Mouse (Mus musculus) T-helper 1 cell (primary cell): ENCODE results near the gene Car5a.

Source experiments
- in situ Hi-C: fragments of 300-600 bp; cut with MboI, MseI; formaldehyde crosslinking; loops from one replicate; pipeline ENCODE4 v1.15.1; 2025; ENCODE audit warnings: high pct_unique_total_duplicates

Car5a gene

DNA sequence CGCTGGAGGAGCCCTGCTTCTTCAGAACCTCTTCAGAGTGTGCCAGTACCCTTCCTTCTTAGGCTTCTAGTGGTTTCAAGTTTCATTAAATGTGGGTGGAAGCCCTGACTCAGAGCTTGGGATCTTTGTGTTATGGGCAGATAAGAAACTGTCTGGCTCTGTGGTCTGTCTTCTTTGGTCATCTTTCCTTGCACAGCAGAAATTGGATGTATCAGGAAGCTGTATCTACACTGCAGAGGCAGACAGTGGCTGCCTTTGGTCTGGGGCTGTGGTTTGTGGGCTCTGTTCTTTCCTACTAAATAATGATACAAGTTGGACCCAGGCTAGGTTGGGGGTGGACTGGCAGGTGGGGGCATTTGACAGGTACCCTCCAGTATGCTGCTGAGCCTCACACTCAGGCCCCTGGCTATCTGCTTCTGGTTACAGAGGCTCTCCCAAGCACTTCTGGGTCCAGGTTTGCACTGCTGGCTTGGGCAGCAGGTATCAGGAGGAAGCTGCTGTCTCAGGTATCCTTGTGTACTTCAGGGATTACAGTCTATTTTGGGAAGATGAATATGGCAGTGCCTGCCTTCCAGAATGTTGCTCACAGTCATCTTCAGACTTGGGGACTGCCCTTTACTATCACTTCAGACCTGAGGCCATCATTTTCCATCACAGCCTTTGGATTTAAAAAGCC, 11.3 kb upstream of the Car5a start:
- in situ Hi-C loops: no loop called here

DNA sequence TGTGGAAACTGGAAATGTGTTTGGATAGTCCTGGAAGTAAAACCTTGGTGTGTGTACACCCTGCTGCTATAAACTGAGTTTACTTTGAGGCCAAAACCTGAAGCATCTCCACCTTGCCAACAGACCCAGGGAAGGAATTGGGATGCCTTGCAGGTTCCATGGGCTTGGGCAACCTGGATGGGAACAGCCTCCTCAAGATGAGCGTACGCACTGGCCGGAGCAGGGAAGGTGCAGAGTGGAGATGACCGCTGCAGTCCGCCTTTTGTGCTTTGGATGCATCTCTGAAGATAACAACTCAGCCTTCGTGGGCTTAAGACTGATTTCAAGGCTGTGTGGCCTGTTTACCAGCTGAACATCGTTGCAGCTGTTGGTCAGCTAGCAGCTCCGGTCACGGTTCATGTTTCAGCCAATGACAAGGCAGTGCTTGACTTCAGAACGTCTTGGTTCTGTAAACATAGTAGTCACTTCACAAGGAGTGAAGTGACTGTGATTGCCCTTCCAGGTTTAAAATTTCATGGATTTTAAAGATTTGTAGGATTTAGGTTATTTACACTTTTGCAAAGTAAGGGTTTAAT, 10.4 kb upstream of the Car5a start:
- in situ Hi-C loops: no loop called here

DNA sequence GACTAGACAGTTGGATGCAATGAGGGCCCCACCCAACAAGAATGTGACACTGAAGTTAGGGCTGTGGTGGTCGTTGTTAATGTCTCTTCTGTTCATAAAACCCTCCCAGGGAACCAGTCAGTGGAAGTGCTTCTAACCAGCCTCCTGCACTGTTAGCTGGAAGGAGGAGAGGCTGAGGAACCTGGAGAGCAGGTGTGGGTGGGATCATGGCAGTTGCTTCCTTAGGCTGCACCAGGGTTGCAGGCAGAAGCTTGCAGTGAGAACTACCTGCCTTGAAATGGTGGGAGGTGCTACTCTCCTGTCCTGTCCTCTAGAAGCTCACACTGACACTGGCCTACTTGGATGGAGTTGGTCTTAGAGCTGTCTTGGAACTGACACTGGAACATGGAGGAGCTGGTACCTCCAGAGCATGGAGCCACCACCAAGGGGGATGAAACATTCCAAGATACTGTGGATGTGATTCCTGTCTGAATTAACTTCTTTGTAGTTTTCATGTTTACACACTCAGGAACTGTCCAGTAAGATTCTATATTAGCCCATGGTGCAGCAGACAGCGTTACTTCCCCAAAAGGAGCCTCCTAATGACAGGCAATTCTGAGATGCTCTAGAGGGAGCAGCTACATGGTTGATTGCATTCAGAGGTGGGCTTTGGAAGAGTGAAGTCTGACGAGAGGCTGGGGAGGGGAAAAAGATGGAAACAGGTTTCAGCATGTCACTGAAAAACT, 9.3 kb upstream of the Car5a start:
- in situ Hi-C loops: no loop called here

DNA sequence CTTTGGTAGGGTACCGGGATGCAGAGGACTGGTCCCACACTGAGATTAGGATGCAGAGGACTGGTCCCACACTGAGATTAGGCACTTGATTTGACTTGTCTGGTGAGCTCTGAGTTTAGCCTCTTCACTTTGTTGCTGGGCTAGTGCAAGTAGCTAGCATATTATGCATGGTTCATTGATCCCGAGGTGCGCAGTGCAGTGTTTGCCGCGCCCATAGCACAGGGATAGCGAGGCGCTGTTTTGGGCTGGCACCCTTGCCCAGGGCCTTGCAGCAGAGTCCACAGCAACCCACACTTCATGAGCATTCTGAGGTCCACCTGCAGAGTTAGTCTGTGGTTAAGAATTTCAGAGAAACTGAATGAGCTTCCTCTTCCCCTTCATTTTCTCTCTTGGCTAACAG, 8.1 kb upstream of the Car5a start:
- in situ Hi-C loops: no loop called here

DNA sequence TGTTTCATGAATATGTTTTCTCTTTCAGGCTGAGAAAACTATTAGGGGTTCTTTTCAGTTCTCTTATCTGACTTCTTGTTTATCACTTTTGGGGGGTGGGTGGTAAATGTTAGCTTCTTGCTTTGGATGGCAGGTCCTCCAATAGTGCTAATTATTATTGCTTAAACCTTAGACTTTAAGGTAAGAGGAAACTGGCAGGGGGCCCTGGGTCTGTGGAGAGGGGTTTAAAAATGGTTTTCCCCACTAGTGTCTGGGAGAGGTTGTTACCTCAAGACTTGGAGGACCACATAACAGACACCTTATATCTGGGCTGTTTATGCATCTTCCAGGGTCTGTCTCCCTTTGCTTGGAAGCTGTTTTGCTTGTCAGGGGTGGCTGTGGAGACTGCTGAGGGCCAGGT, 7.4 kb upstream of the Car5a start:
- in situ Hi-C loops: no loop called here

DNA sequence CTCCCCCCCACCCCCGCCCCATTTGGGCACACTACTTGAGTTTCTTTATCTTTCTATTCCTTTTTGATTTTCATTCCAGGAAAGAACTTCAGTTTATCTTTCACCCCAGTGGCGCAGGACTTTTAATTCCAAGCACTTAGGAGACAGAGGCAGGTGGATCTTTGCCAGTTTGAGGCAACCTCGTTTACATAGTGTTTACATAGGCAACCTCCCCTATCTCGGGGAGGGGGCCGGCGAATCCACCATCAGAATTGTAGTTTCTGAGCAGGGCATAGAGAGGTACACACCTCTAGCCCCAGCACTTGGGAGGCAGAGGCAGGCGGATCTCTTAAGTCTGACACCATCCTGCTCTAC, 6.9 kb upstream of the Car5a start:
- in situ Hi-C loops: no loop called here

DNA sequence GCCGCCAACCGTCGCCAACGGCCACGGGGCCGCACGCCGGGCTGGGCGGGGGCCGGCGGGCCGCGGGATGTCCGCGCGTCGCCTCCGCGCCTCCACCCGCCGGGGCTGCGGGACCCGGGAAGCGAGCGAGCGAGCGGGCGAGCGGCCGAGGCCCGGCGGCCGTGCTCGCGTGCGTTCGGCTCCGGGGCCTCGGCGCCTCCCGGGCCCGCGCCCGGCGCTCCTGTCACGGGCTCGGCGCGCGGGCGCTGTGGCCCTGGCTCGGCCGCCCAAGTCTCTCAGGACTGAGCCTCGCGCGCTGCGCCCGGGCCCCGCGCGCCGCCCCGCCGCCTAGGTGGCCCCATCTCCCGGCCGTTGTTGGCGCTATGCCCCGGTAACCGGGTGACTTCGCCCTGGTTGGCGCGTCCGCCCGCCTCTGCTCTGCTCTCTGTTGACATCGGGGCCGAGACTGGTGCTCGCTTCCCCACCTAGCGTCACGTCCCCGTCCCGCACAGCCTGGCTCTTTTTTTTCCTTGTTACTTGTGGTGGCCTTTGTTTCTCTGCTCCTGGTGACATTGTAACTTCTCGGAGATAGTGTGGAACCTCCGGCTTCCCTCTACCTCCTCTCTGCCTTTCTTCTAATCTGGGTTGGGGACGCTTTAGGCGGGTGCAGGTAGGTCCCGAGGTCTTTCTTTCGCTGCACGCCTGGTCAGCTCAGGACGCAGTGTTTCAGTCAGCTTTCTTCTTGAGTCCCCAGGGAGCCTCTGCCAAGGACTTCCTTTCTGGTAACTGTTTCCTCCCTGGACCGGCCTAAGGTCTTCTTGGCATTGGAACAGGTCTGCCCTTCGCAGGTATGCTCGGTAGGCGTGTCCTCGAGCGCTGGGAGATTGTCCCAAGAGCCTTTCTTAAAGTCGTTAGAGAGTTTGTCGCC, 6.3 kb upstream of the Car5a start:
- in situ Hi-C loops: no loop called here

DNA sequence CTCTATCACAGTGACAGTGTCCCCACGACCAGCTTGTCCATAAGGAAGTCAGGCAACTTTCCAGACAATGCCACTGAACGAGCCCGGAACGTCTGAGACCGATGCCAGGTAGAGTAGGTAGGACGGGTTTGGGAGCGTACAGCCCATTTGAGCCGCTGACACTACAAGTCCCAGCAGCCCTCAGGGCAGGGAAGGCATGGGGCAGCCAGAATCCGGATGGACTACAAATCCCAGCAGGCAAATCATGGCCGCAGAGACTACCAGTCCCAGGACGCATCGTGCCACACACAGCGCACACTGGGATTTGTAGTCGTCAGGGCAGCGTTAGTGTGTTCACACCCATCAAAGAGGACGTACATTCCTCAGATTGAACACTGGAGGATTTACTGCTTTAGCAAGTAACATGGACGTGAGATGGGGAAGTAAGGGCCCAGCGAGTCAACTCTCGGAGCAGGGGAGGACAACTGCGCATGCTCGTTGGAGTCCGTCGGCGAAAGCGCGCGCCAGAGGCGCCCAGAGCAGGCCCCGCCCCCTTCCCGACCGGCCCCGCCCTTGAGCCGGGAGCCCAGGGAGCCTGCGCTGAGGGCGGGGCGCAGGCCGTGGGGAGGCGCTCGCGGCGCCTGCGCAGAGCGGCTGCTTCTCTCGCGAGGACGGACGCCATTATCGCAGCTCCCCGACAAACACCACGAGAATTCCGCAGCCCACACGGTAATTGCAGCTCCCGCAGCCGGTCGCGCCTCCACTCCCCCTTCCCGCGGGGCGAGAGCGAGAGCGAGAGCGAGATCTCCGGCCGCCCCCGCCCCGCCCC, 5.4 kb upstream of the Car5a start:
- in situ Hi-C loops: no loop called here

DNA sequence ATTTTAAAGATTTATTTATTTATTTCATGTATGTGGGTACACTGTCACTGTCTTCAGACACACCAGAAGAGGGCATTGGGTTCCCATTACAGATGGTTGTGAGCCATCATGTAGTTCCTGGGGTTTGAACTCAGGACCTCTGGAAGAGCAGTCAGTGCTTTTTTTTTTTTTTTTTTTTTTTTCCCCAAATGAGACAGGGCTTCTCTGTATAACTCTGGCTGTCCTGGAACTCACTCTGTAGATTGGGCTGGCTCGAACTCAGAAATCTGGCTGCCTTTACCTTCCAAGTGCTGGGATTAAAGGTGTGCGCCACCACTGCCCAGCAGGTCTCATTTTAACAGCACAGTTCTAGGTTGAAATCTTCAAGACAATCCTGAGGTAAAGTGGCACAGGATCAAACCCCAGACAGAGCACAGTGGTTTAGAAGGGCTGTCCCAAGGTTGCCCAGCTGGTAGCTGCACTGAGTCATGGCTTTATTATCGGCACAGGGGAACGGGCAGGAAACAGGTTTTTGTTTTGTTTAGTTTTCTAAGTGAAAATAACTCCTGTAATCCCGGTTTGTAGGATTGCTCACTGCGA, 4.6 kb upstream of the Car5a start, which contains the start of gene Banp:
Gene Banp (plus strand): TSS at position 529 of the 579 bp plus-strand sequence.
- in situ Hi-C loops: no loop called here

DNA sequence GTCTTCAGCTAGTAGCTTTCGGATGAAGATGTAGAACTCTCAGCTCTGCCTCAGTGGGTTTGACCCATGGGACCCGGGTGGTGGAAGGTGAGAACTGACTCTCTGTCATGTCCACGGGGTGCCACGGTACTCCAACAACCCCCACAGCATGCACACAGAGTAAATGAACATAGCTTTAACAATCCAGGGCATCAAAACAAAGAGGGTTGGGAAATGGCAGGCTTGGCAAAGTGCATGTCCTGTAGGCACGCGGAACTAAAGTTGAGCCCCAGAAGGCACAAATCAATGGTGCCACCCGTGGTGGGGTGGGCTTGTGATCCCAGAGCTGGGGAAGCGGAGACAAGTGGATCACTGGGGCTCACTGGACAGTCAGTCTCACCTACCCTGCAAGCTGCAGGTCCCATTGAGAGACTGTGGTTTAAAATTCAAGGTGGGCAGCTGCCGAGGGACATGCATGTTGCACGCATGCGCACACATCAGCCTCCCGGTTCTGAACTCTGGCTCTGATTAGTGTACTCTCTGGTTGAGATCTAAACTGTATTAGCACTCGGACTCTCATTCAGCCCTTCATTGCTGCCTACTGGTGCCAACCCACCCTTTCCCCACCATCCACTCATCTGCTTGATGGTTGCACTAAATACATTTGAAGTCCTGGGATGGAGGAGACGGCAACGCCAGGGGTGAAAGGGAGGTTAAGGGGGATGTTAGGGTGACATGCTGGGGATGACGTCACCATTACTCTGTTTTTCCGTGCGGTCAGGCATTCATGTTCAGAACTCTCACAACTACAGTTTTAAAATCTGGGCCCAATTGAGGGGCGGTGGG, 3.8 kb upstream of the Car5a start:
- in situ Hi-C loops: no loop called here

DNA sequence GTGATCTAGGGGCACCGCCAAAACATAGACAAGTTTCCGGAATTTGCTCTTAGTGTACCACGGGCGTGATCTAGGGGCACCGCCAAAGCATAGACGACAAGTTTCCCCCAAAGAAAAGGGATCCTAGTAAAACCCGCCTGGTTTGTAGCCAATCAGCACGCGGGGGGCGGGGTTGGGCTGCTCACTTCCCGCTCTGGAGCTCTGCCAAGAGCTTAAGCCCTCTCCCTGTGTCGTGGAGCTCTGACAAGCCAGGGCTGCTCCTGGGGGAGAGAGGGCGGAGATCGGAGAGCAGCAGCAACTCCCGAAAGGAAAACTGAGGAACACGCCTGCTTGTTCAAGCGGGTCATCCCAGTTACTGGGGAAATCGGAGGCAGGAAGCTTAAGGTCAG, 3.0 kb upstream of the Car5a start:
- in situ Hi-C loops: no loop called here

DNA sequence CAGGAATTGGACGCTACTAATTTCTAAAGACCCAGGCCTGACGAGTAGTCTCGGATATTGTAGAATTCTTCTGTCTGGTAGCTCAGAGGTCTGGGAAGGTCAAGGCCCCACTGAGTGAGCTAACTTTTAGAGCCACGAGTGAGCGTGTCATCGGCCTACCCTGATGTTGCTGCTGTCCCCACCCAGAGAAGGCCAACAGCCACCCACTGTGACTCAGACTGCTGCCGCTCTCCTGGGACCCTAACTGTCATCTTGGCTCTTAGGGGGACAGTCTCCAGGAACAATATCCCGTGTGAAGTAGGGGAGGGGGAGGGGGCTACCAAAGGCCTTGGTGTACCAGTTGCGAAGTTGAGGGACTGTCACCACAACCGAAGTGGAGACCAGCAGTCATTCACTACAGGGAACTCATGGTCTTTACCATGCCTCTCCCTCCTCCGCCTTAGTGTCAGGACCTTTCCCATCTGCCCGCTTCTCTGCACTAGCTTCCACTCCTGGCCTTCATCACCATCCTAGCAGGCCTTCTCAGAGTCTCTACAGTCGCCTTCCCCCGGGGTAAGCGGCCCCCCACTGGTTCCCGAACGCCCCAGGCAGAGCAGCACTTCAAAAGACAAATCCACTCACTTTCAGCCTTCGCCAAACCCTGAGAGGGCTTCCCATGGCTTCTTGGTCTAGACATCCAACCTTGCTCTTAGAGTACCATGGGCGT, 2.5 kb upstream of the Car5a start:
- in situ Hi-C loops: no loop called here

DNA sequence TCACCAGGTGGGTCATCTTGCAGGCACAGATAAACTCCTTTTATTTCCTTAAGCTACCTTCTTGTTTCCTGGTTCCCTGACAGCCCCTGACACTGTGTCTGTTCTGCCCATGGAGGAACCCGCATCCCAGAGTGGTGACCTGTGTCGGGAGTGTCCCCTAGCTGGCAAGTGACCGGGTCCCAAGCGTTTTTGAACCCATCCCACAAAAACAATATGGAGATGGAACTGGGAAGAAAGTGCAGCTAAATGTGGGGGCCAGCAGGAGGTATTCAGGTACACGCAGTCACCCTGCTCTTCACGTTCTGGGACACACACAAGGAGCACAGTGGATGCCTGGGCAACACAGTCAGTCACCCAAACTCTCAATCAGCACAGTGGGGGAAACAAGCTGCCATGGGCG, 1.6 kb upstream of the Car5a start:
- in situ Hi-C loops: no loop called here

DNA sequence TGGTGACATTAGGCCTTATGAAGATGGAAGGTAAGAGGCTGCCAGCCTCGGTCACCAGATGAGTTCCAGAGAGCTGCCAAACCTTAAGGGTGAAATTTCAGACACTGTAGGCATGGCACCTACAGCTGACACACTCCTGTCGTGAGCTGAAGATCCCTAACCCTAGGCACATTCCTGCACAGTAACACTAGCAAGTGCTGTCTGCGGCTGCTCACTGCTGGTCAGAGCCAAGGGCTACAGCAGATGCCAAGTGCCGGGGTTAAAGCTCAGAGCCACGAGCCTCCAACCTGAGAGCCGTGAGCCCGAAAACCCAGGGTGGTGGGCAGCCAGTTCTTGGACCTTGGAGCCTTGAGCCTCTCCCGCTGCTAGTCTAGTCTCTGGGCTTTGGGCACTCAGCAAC, 988 bp downstream of the Car5a start:
- in situ Hi-C loops: no loop called here

DNA sequence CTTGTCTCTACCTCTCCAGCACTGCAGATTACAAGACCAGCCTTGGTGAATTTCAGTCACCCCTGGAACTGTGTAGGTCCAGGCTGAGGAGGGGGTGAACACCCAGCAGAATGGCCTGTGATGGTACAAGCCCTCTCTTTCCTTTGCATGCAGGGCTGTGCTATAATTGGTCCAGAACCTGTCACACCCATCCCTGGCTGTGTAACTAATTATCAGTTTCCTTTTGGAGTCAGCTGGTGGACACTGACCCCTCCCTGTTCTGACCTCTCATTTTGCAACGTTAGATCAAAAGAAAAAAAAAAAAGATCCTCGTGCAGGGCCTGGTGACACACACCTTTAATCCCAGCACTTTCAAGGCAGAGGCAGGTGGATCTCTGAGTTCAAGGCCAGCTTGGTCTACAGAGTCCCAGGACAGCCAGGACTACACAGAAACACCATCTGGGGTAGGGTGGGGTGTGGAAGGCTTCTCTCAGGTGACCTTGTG, 1.6 kb downstream of the Car5a start:
- in situ Hi-C loops: no loop called here

DNA sequence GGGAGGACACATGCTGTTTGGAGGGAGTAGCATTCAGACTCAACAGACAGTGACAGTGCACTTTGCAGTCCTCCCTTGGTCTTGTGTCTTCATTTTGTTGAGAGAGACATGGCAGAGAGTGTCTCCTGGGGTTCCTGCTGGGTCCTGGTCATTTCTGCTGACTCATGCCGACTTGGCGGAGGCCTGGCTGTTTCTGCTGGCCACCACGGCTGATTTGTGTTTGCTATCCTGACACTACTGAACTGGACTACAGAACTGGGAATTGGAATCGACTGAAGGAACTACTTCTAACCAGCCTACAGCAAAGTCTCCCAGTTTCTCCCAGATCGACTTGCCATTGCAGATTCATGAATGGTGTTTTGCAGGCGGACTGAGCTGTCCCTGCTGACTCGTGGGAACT, 6.0 kb downstream of the Car5a start:
- in situ Hi-C loops: no loop called here

DNA sequence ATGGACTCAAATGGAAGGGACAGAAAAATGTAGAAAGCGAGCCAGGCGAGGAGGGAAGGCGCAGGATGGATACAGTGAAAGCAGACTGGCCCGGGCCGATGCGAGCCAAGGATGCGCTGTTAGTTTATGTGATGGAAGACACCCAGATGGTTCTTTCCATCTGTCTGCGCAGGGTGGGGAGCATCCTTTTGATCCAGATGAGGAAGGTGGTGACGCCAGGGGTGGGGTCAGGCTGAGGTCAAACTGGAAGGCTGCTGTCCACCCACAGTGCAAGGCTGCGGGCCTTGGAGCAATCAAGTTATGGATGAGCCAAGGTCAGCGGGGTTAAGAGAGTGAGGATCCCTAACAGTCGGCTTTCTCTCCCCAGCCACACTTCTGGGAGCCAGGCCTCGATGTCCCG, 8.3 kb downstream of the Car5a start:
- in situ Hi-C loops: no loop called here

DNA sequence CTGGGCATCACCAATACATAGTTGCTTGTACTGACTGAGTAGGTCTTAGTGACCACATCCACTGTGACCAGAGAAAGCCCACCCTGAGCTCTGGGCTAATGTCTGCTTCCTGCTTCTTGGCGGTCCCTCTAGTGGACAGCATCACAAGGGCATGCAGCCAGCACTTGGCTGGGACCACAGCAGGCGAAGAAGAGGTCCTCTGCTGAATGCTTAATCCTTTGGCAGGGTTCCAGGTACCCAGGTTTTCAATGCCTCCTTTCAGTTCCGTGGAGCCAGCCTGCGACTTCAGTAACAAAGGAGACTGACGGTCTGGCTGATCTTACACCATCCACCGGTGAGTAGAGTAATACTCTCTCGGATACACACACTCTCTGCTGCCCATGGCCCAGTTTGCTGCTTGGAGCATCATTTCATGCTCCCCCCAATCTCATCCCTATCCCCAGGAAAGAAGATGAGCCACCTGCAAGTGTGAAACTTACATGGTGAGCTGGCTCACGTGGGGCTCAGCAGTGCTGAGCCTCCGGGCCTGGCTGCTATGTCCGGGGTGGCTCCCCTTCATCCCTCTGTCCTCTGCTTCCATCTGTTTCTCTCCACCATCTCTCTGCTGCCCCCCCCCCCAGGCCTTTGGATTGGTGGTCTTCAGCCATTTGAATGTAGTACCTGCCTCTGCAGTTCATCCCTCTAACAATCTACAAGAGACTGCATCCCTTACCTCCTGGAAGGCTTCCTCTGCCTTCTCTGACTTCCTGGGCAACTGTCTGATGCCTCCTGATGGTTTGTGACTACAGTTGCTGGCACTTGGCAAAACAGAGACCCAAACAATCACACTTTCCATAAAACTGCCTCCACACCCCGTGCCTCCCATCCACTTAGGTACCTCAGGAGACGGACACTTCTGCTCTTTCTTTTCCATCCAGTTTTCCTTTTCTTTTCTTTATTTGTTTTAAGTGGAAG, 9.1 kb downstream of the Car5a start:
- in situ Hi-C loops: no loop called here
